Mouse (Mus musculus): ENCODE measurements around the gene Haus2. TPM values are rescaled to one million over a fixed set of nuclear protein-coding genes. Genes with fewer than 3 reads are reported as not detected.
A peak's percentile ranks its signal among the peaks of the same experiment; 100 is the strongest.

The Haus2 gene
- total and polyA plus RNA-seq, 3 experiments = 3.6 to 10.2 (median 9.8) TPM

GRCm38 (mm10) chr2:120575978-120576377 is 33.2 kb upstream of the Haus2 start:
- intact Hi-C loops (cut with DNase I) = no loop called here
- 63% methylated on average over 2 of the region's 2 CpGs for WGBS
- TF ChIP-seq CTCF (IDR thresholded peaks at IDR 0.05) (no peak), EP300 (IDR thresholded peaks at IDR 0.05; ENCODE audit: insufficient read depth, low read depth, low read length) (no peak), POLR2A (IDR thresholded peaks at IDR 0.05; ENCODE audit: insufficient read depth, low read depth, low read length) (no peak)

GRCm38 (mm10) chr2:120577799-120578198 is 31.4 kb upstream of the Haus2 start:
- peak overlapping the region; percentile 13 for H3K27ac ChIP-seq
- peaks cover 9% of the 10 kb centered on the region for H3K79me2 ChIP-seq (replicated peaks; ENCODE audit: control insufficient read depth, insufficient read depth, low read length)
- 74% methylated on average over 4 of the region's 4 CpGs for WGBS
- no peak for DNase-seq
- peaks cover 3% of the 10 kb centered on the region for H3K4me1 ChIP-seq (ENCODE audit: control insufficient read depth, insufficient read depth, low read length)
- no peaks in the 10 kb centered on the region for H3K27me3 ChIP-seq (ENCODE audit: control insufficient read depth, insufficient read depth, low read length)
- H3K4me3 ChIP-seq = no peak overlapping the region
- H3K9ac ChIP-seq (ENCODE audit: low read depth, low read length) = no peak overlapping the region
- TF ChIP-seq CTCF (IDR thresholded peaks at IDR 0.05) (no peak), POLR2A (IDR thresholded peaks at IDR 0.05; ENCODE audit: insufficient read depth, low read depth, low read length) (no peak), EP300 (IDR thresholded peaks at IDR 0.05; ENCODE audit: insufficient read depth, low read depth, low read length) (no peak)
- H3K36me3 ChIP-seq (ENCODE audit: control insufficient read depth, insufficient read depth, low read length) = peaks cover 5% of the 10 kb centered on the region
- intact Hi-C loops (cut with DNase I) = no loop called here

More at GRCm38 (mm10) chr2:120575978-120576377, 33.2 kb upstream of the Haus2 start:
- Histone ChIP-seq H3K27ac (no peak overlapping the region), H3K36me3 (ENCODE audit: control insufficient read depth, insufficient read depth, low read length) (peaks cover 11% of the 10 kb centered on the region), H3K4me3 (no peak overlapping the region), H3K4me1 (ENCODE audit: control insufficient read depth, insufficient read depth, low read length) (peaks cover 3% of the 10 kb centered on the region), H3K79me2 (replicated peaks; ENCODE audit: control insufficient read depth, insufficient read depth, low read length) (peaks cover 13% of the 10 kb centered on the region), H3K27me3 (ENCODE audit: control insufficient read depth, insufficient read depth, low read length) (no peaks in the 10 kb centered on the region), H3K9ac (ENCODE audit: low read depth, low read length) (no peak overlapping the region)
- DNase-seq = no peak

GRCm38 (mm10) chr2:120578286-120578685 is 30.9 kb upstream of the Haus2 start:
- Histone ChIP-seq H3K79me2 (replicated peaks; ENCODE audit: control insufficient read depth, insufficient read depth, low read length) (peaks cover 9% of the 10 kb centered on the region), H3K4me1 (ENCODE audit: control insufficient read depth, insufficient read depth, low read length) (peaks cover 3% of the 10 kb centered on the region), H3K27ac (peak overlapping the region; percentile 17), H3K4me3 (no peak overlapping the region), H3K36me3 (ENCODE audit: control insufficient read depth, insufficient read depth, low read length) (peaks cover 5% of the 10 kb centered on the region), H3K27me3 (ENCODE audit: control insufficient read depth, insufficient read depth, low read length) (no peaks in the 10 kb centered on the region), H3K9ac (ENCODE audit: low read depth, low read length) (no peak overlapping the region)
- intact Hi-C loops (cut with DNase I) = no loop called here
- WGBS = 36% methylated on average over 5 of the region's 5 CpGs
- peak in 1 of 2 experiments; percentile 8 for DNase-seq
- no peak for TF ChIP-seq EP300 (IDR thresholded peaks at IDR 0.05; ENCODE audit: insufficient read depth, low read depth, low read length)
- TF ChIP-seq CTCF (IDR thresholded peaks at IDR 0.05) = no peak
- no peak for TF ChIP-seq POLR2A (IDR thresholded peaks at IDR 0.05; ENCODE audit: insufficient read depth, low read depth, low read length)

- no peak overlapping the region for H3K9ac ChIP-seq (ENCODE audit: low read depth, low read length)
- no peaks in the 10 kb centered on the region for H3K4me1 ChIP-seq (ENCODE audit: control insufficient read depth, insufficient read depth, low read length)
- no peak for DNase-seq
- H3K4me3 ChIP-seq = no peak overlapping the region
- no peak for TF ChIP-seq CTCF (IDR thresholded peaks at IDR 0.05)
- no peak for TF ChIP-seq POLR2A (IDR thresholded peaks at IDR 0.05; ENCODE audit: insufficient read depth, low read depth, low read length)
- no peak for TF ChIP-seq EP300 (IDR thresholded peaks at IDR 0.05; ENCODE audit: insufficient read depth, low read depth, low read length)
- H3K27ac ChIP-seq = no peak overlapping the region
- WGBS = 80% methylated on average over 5 of the region's 5 CpGs
- H3K79me2 ChIP-seq (replicated peaks; ENCODE audit: control insufficient read depth, insufficient read depth, low read length) = no peaks in the 10 kb centered on the region
- intact Hi-C loops (cut with DNase I) = no loop called here
- peaks cover 2% of the 10 kb centered on the region; the same call in 1 of the 2 replicates for H3K36me3 ChIP-seq (ENCODE audit: control insufficient read depth, insufficient read depth, low read length)
- no peaks in the 10 kb centered on the region for H3K27me3 ChIP-seq (ENCODE audit: control insufficient read depth, insufficient read depth, low read length)
These were observed 19.4 kb upstream of the Haus2 start for GRCm38 (mm10) chr2:120589759-120590158.

- Histone ChIP-seq H3K79me2 (replicated peaks; ENCODE audit: control insufficient read depth, insufficient read depth, low read length) (no peaks in the 10 kb centered on the region), H3K4me3 (no peak overlapping the region), H3K36me3 (ENCODE audit: control insufficient read depth, insufficient read depth, low read length) (peaks cover 5% of the 10 kb centered on the region), H3K9ac (ENCODE audit: low read depth, low read length) (no peak overlapping the region), H3K4me1 (ENCODE audit: control insufficient read depth, insufficient read depth, low read length) (no peaks in the 10 kb centered on the region), H3K27ac (no peak overlapping the region), H3K27me3 (ENCODE audit: control insufficient read depth, insufficient read depth, low read length) (no peaks in the 10 kb centered on the region)
- no peak for DNase-seq
- 93% methylated on average over 1 of the region's 1 CpGs for WGBS
- no peak for TF ChIP-seq EP300 (IDR thresholded peaks at IDR 0.05; ENCODE audit: insufficient read depth, low read depth, low read length)
- no peak for TF ChIP-seq POLR2A (IDR thresholded peaks at IDR 0.05; ENCODE audit: insufficient read depth, low read depth, low read length)
- no peak; the same call in 1 of the 2 replicates for TF ChIP-seq CTCF (IDR thresholded peaks at IDR 0.05)
- intact Hi-C loops (cut with DNase I) = no loop called here
These were observed 17.0 kb upstream of the Haus2 start for GRCm38 (mm10) chr2:120592227-120592626.

- intact Hi-C loops (cut with DNase I) = no loop called here
These were observed 11.4 kb upstream of the Haus2 start for GRCm38 (mm10) chr2:120597734-120598133.

More at GRCm38 (mm10) chr2:120597734-120598133, 11.4 kb upstream of the Haus2 start:
- no peak for TF ChIP-seq CTCF (IDR thresholded peaks at IDR 0.05)
- TF ChIP-seq EP300 (IDR thresholded peaks at IDR 0.05; ENCODE audit: insufficient read depth, low read depth, low read length) = no peak
- no peak for TF ChIP-seq POLR2A (IDR thresholded peaks at IDR 0.05; ENCODE audit: insufficient read depth, low read depth, low read length)
- Histone ChIP-seq H3K4me1 (ENCODE audit: control insufficient read depth, insufficient read depth, low read length) (no peaks in the 10 kb centered on the region), H3K27ac (no peak overlapping the region), H3K27me3 (ENCODE audit: control insufficient read depth, insufficient read depth, low read length) (no peaks in the 10 kb centered on the region), H3K36me3 (ENCODE audit: control insufficient read depth, insufficient read depth, low read length) (peaks cover 5% of the 10 kb centered on the region), H3K4me3 (no peak overlapping the region), H3K9ac (ENCODE audit: low read depth, low read length) (no peak overlapping the region), H3K79me2 (replicated peaks; ENCODE audit: control insufficient read depth, insufficient read depth, low read length) (no peaks in the 10 kb centered on the region)
- WGBS = 90% methylated on average over 2 of the region's 2 CpGs
- no peak for DNase-seq
